Mouse (Mus musculus): ENCODE data around the gene Tenm2. TPM values are rescaled to one million over a fixed set of nuclear protein-coding genes. Genes with fewer than 3 reads are reported as not detected.

Tenm2 gene
- polyA plus RNA-seq, 1 experiment = 0.61 TPM

DNA sequence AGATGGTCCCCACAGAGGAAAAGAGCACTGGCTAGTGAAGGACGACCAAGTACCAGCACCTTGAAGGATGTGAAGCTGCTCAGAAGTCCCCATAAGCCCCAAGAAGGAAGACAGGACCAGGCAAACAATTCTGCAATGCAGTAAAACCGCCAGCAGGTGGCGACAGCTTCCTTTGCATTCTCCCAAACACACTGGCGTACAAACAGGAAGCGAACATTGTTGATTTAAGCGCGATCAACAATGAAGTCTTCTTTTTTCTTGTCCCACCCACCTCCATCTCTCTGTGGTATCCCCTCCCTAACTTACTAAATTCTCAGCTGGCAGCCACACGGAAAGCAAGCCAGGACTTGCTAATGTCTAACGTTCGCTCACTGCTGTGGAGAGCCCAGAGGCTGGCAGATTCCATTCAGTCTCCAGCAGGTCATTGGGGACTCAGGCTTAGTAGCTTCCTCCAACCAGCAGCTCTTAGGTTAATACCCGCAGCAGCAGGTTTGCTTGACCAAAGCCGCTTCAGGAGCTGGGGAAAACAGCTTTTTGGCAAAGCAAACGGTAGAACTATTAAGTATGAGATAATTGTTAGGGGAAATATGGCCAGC lies 1190.0 kb downstream of the Tenm2 start:
- Histone ChIP-seq H3K4me1 (ENCODE audit: control insufficient read depth, insufficient read depth, low read length) (no peaks in the 10 kb centered on the region), H3K36me3 (ENCODE audit: control insufficient read depth, insufficient read depth, low read length) (no peaks in the 10 kb centered on the region), H3K27ac (ENCODE audit: insufficient read depth, low read depth, low read length) (no peak overlapping the region), H3K27me3 (replicated peaks; ENCODE audit: control insufficient read depth, insufficient read depth, low read length) (no peaks in the 10 kb centered on the region), H3K4me3 (ENCODE audit: insufficient read depth, low read depth, low read length) (peak overlapping the region; percentile 49)
- TF ChIP-seq CTCF (conservative IDR thresholded peaks at IDR 0.05; ENCODE audit: insufficient read depth, insufficient read length, low read depth, low read length) (peak; percentile 94), POLR2A (IDR thresholded peaks at IDR 0.05; ENCODE audit: low read depth, low read length) (no peak)
- peak; percentile 76 for DNase-seq
- under 1% methylated on average over 13 of the region's 13 CpGs for WGBS

- H3K4me1 ChIP-seq (ENCODE audit: control insufficient read depth, insufficient read depth, low read length) = no peaks in the 10 kb centered on the region
- no peak for TF ChIP-seq POLR2A (IDR thresholded peaks at IDR 0.05; ENCODE audit: low read depth, low read length)
- no peak for TF ChIP-seq CTCF (conservative IDR thresholded peaks at IDR 0.05; ENCODE audit: insufficient read depth, insufficient read length, low read depth, low read length)
- 76% methylated on average over 13 of the region's 13 CpGs for WGBS
- H3K36me3 ChIP-seq (ENCODE audit: control insufficient read depth, insufficient read depth, low read length) = no peaks in the 10 kb centered on the region
- DNase-seq = no peak
- no peak overlapping the region for H3K4me3 ChIP-seq (ENCODE audit: insufficient read depth, low read depth, low read length)
- H3K27ac ChIP-seq (ENCODE audit: insufficient read depth, low read depth, low read length) = no peak overlapping the region
- H3K27me3 ChIP-seq (replicated peaks; ENCODE audit: control insufficient read depth, insufficient read depth, low read length) = no peaks in the 10 kb centered on the region
These were observed 1194.4 kb downstream of the Tenm2 start for GRCm38 (mm10) chr11:36041411-36041810.

DNA sequence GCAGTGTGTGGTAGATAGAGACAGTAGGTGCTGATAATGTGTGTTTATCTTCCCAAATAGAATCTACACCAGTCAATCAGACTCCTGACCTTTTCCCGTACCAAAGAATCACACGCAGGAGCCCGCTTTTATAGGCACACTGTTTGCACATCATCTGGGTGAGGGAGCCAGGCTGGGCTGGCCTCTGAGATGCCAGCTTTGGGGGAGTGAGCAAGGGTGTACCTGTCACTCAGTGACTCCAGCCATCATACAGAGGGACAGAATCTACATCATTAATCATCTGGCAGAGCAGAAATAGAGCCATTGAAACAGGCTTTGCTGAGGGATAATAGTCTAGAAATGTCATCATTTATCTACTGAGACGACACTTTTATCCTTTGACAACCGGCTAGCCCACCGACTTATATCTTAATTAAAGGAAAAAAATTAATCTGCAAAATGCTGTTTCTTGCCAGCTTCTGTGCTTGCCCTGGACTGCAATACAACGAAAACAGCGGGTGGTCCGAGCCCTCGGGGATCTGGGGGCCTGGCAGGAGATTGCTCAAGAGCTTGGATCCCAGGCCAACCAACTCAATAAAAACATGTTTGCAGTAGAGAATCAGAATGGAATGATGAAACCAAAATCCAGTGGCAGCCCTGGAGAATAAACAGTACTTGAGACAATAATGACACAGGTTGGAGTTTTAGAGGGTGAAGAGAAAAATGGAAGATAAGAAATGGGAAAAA lies 1195.1 kb downstream of the Tenm2 start:
- Histone ChIP-seq H3K36me3 (ENCODE audit: control insufficient read depth, insufficient read depth, low read length) (no peaks in the 10 kb centered on the region), H3K4me3 (ENCODE audit: insufficient read depth, low read depth, low read length) (no peak overlapping the region), H3K4me1 (ENCODE audit: control insufficient read depth, insufficient read depth, low read length) (peaks cover 5% of the 10 kb centered on the region; the same call in 1 of the 2 replicates), H3K27ac (ENCODE audit: insufficient read depth, low read depth, low read length) (no peak overlapping the region), H3K27me3 (replicated peaks; ENCODE audit: control insufficient read depth, insufficient read depth, low read length) (no peaks in the 10 kb centered on the region)
- DNase-seq = no peak
- 79% methylated on average over 10 of the region's 10 CpGs for WGBS
- TF ChIP-seq CTCF (conservative IDR thresholded peaks at IDR 0.05; ENCODE audit: insufficient read depth, insufficient read length, low read depth, low read length) (no peak), POLR2A (IDR thresholded peaks at IDR 0.05; ENCODE audit: low read depth, low read length) (no peak)

GRCm38 (mm10) chr11:36039825-36040224 lies 1195.9 kb downstream of the Tenm2 start:
- 89% methylated on average over 10 of the region's 10 CpGs for WGBS
- H3K4me3 ChIP-seq (ENCODE audit: insufficient read depth, low read depth, low read length) = no peak overlapping the region
- no peaks in the 10 kb centered on the region for H3K27me3 ChIP-seq (replicated peaks; ENCODE audit: control insufficient read depth, insufficient read depth, low read length)
- no peak for DNase-seq
- no peak for TF ChIP-seq POLR2A (IDR thresholded peaks at IDR 0.05; ENCODE audit: low read depth, low read length)
- TF ChIP-seq CTCF (conservative IDR thresholded peaks at IDR 0.05; ENCODE audit: insufficient read depth, insufficient read length, low read depth, low read length) = no peak
- peaks cover 5% of the 10 kb centered on the region; the same call in 1 of the 2 replicates for H3K4me1 ChIP-seq (ENCODE audit: control insufficient read depth, insufficient read depth, low read length)
- no peaks in the 10 kb centered on the region for H3K36me3 ChIP-seq (ENCODE audit: control insufficient read depth, insufficient read depth, low read length)
- H3K27ac ChIP-seq (ENCODE audit: insufficient read depth, low read depth, low read length) = no peak overlapping the region

GRCm38 (mm10) chr11:36038386-36038785 lies 1197.4 kb downstream of the Tenm2 start:
- H3K4me3 ChIP-seq (ENCODE audit: insufficient read depth, low read depth, low read length) = no peak overlapping the region
- peak; percentile 46 for DNase-seq
- H3K27ac ChIP-seq (ENCODE audit: insufficient read depth, low read depth, low read length) = no peak overlapping the region
- H3K36me3 ChIP-seq (ENCODE audit: control insufficient read depth, insufficient read depth, low read length) = no peaks in the 10 kb centered on the region
- no peaks in the 10 kb centered on the region for H3K27me3 ChIP-seq (replicated peaks; ENCODE audit: control insufficient read depth, insufficient read depth, low read length)
- H3K4me1 ChIP-seq (ENCODE audit: control insufficient read depth, insufficient read depth, low read length) = peaks cover 5% of the 10 kb centered on the region; the same call in 1 of the 2 replicates
- 47% methylated on average over 3 of the region's 3 CpGs for WGBS
- no peak for TF ChIP-seq POLR2A (IDR thresholded peaks at IDR 0.05; ENCODE audit: low read depth, low read length)
- no peak for TF ChIP-seq CTCF (conservative IDR thresholded peaks at IDR 0.05; ENCODE audit: insufficient read depth, insufficient read length, low read depth, low read length)

DNA sequence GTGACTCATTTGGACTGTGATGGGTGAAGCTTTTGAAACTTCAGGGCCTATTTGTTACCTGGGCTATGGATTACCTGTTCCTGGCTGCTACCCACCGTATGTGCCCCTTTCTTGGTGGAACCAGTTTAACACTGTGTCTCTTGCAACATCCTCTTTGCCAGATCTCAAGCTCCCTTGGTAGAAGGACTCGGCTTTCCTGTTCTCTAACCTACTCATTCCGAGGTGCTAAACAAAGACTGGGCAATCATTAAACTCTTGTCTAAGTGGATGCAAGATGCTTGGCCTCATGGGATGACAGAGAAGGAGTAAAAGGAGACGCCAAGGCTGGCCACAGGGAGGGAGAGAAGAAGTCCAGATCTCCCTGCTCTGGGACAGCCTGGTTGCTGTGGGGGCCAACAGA lies 1198.5 kb downstream of the Tenm2 start:
- Histone ChIP-seq H3K36me3 (ENCODE audit: control insufficient read depth, insufficient read depth, low read length) (no peaks in the 10 kb centered on the region), H3K27me3 (replicated peaks; ENCODE audit: control insufficient read depth, insufficient read depth, low read length) (no peaks in the 10 kb centered on the region), H3K4me3 (ENCODE audit: insufficient read depth, low read depth, low read length) (no peak overlapping the region), H3K4me1 (ENCODE audit: control insufficient read depth, insufficient read depth, low read length) (peaks cover 5% of the 10 kb centered on the region; the same call in 1 of the 2 replicates), H3K27ac (ENCODE audit: insufficient read depth, low read depth, low read length) (no peak overlapping the region)
- DNase-seq = no peak
- TF ChIP-seq POLR2A (IDR thresholded peaks at IDR 0.05; ENCODE audit: low read depth, low read length) = no peak
- TF ChIP-seq CTCF (conservative IDR thresholded peaks at IDR 0.05; ENCODE audit: insufficient read depth, insufficient read length, low read depth, low read length) = no peak
- WGBS = 56% methylated on average over 4 of the region's 4 CpGs

- 12% methylated on average over 7 of the region's 7 CpGs for WGBS
- TF ChIP-seq POLR2A (IDR thresholded peaks at IDR 0.05; ENCODE audit: low read depth, low read length) (no peak), CTCF (conservative IDR thresholded peaks at IDR 0.05; ENCODE audit: insufficient read depth, insufficient read length, low read depth, low read length) (peak; percentile 12; the same call in 1 of the 2 replicates)
- Histone ChIP-seq H3K4me3 (ENCODE audit: insufficient read depth, low read depth, low read length) (no peak overlapping the region), H3K4me1 (ENCODE audit: control insufficient read depth, insufficient read depth, low read length) (peaks cover 5% of the 10 kb centered on the region; the same call in 1 of the 2 replicates), H3K27ac (ENCODE audit: insufficient read depth, low read depth, low read length) (peak overlapping the region; percentile 54; the same call in 1 of the 2 replicates), H3K27me3 (replicated peaks; ENCODE audit: control insufficient read depth, insufficient read depth, low read length) (no peaks in the 10 kb centered on the region), H3K36me3 (ENCODE audit: control insufficient read depth, insufficient read depth, low read length) (no peaks in the 10 kb centered on the region)
- DNase-seq = peak; percentile 95
These were observed 1199.6 kb downstream of the Tenm2 start for GRCm38 (mm10) chr11:36036061-36036695.

All from kidney, adult 2 months (tissue).